Mouse (Mus musculus) liver, postnatal 0 days (tissue): ENCODE data around the gene Col12a1.

Experiments
- CTCF ChIP-seq: sonication (generic); IDR thresholded peaks from 2 replicates; pipeline ENCODE4 v1.5.1; 2016; ENCODE audit warnings: antibody characterized with exemption, low read depth
- EP300 ChIP-seq: IDR thresholded peaks from 2 replicates; pipeline ENCODE4 v1.6.1; 2016; ENCODE audit warnings: antibody characterized with exemption, low read depth, mild to moderate bottlenecking

DNA sequence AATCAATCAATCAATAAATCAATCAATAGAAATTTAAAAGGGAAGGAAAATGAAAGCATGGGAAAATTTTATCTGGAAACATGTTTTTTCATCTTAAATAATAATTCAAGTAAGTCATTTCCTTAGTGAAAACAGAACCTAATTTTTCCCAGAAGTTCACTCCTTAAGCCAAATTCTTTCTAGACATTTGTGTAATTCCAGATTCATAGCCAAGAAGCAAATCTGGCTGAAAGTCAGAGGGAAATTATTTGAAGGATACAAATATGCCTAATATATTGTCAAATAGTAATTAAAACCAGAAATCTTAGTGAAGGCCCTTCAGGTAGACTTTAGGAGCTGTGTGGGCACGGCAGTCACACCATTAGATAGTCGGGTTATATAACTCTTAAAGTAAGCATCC lies 115.2 kb downstream of the Col12a1 start:
- TF ChIP-seq CTCF, result no peak
- TF ChIP-seq EP300, result no peak
